Mouse (Mus musculus) heart, postnatal 36 days (tissue): ENCODE measurements around the gene Clec4a4. TPM values are rescaled to one million over a fixed set of nuclear protein-coding genes. Genes with fewer than 3 reads are reported as not detected.
"Not testable (repeated sequence)": the region's sequence is repeated elsewhere in the genome, so short reads cannot be mapped to it uniquely, and the experiment has no call there.

Source experiments
- DNase-seq, 2 experiments: peaks; one replicate each; pipeline ENCODE4 v3.0.0; 2021 to 2022
- intact Hi-C: fragments of 180-260 bp; cut with DNase I; formaldehyde crosslinking; loops from one replicate; pipeline ENCODE4 v1.15.1; 2025
- total RNA-seq, 2 experiments: library from RNA; stranded (reverse); gene quantifications; 2 replicates each; pipeline ENCODE4 v1.2.3; 2021

The Clec4a4 gene
- not detected for total RNA-seq

DNA sequence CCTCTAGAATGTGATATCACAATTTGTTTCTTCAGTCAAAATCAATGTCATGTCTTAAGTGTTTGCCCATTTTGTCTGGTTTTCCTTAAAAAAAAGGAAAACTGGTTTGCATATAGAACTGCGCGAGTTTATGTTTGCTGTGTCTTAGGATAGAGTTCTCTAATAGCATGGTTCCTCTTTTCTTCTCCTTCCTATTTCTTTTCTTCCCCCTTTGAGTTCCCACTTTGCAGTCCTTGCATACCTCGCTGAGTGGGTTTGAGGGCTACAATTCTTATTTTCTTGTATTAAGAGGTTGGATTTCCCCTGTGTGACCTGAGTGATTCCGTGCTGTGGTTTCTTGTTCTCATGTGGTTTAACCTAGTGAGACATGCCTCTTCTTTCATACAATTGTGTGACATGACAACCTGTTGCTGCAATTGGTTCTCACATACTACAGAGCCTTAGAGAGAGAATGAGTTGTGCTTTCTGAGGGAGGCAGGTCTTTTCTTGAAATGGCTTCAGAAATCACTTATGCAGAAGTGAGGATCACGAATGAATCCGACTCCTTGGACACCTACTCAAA lies at the start of gene Clec4a4:
Gene Clec4a4, plus strand, starts transcription at position 492 of the 562 bp plus-strand sequence.
- intact Hi-C loops: no loop called here
- DNase-seq: no peak

GRCm38 (mm10) chr6:122946760-122947159 lies 43.4 kb upstream of the Clec4a4 start:
- intact Hi-C loops: no loop called here
- no peak for DNase-seq

GRCm38 (mm10) chr6:122952401-122952800 lies 37.8 kb upstream of the Clec4a4 start, which contains the start of gene Clec4a3:
Clec4a3 (plus strand) TSS chr6:122952515.
- peak; percentile 15 to 17 for DNase-seq
- intact Hi-C loops: no loop called here

DNA sequence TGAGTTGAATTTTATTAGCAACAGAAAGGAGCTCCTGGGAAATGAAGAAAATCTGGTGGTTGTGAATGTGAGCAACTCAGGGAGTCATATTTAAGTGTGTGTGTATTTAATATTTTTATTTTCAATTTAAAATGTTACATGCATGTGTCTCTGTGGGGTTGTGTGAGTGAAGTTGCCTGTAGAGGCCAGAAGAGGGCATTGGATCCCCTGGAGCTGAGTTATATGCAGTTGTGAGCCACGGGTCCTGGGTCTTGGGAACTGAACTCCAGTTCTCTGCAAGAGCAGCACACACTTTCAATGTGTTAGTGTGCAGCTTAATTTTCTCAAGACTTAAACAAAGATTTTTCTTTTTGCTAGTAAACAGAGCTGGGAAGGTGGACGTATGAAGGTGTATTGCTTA lies 25.6 kb upstream of the Clec4a4 start:
- no peak for DNase-seq
- intact Hi-C loops: no loop called here

- no peak for DNase-seq
- intact Hi-C loops: no loop called here
These were observed 21.1 kb upstream of the Clec4a4 start for GRCm38 (mm10) chr6:122969048-122969447.

DNA sequence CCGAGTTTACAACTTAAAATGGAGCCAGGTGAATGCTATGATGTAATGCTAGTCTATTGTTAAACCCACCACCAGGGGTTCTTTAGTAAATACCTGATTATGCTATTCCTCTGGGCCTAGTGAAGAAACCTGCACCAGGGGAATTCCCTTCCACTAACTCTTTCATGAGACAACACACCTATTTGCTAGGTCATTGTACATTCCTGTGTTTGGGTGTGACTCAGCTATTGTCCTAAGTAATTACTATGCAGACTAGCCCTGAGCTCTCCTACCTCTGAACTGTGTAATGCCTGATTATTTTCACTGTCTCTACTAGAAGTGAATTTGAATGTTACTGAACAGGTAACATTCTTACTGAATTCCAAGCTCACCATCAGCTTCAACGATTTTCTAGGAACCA lies 14.5 kb downstream of the Clec4a4 start:
- intact Hi-C loops, DNase-seq: not testable (repeated sequence)

- intact Hi-C loops: no loop called here
- peak; percentile 13 to 19 for DNase-seq
These were observed 15.4 kb downstream of the Clec4a4 start for GRCm38 (mm10) chr6:123005591-123005990.

DNA sequence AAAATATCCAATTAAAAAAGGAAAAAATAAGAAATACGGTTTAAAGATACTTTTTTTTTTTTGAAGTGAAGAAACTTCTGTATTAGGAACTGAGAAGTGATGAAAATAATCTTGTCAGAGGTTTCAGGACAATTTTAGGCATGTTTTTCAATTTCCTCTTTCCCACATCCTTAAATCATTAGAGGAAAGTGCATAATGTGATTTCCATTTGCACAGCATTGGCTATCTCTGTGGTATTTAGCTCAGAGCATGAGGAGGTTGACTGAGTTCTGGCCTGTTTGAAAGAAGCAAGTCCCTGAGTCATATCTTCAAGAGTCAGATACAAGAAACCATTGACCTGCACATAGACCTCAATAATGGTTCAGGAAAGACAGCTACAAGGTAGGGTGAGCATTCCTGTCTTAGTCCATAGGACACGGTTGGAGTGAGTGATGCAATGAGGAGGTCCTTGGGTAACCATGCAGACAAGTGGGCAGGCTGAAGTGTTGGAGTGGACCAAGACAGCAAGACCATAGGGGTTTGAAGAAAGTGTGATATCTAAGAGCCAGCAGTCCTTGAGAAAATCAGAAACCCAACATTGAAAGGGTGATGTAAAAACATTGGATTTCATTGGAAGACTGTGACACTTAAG lies 59.7 kb downstream of the Clec4a4 start, which contains the start of gene Clec4b1:
Gene Clec4b1, plus strand, starts transcription at position 221 of the 631 bp plus-strand sequence.
- no peak for DNase-seq
- intact Hi-C loops: no loop called here

Other genes with a start within 250 kb of the Clec4a4 start
- 1 to 10 TPM; 1.6 to 2.0 TPM for gene Slc2a3, start 188.7 kb upstream of the Clec4a4 start, total RNA-seq
- gene Foxj2, start 170.5 kb upstream of the Clec4a4 start, total RNA-seq: 10 to 100 TPM; 33.4 to 34.7 TPM
- gene C3ar1, start 134.2 kb upstream of the Clec4a4 start, total RNA-seq: 1 to 10 TPM; 3.0 to 5.0 TPM
- 10 to 100 TPM; 19.9 to 20.4 TPM for gene Necap1, start 115.9 kb upstream of the Clec4a4 start, total RNA-seq
- gene Clec4a1, start 68.5 kb upstream of the Clec4a4 start, total RNA-seq: 1 to 10 TPM; 5.4 to 6.5 TPM
- 1 to 10 TPM; 3.5 to 4.1 TPM for gene Clec4a3, start 37.9 kb upstream of the Clec4a4 start, total RNA-seq
- gene Clec4b1, start 59.6 kb downstream of the Clec4a4 start, total RNA-seq: not detected
- 1 to 10 TPM; 2.5 to 2.9 TPM for gene Clec4a2, start 116.1 kb downstream of the Clec4a4 start, total RNA-seq
- gene Clec4b2, start 182.5 kb downstream of the Clec4a4 start, total RNA-seq: not detected
- gene Clec4n, start 239.5 kb downstream of the Clec4a4 start, total RNA-seq: 1 to 10 TPM; 1.4 to 2.0 TPM